Mouse (Mus musculus): ENCODE results near the gene March9. TPM values are rescaled to one million over a fixed set of nuclear protein-coding genes. Genes with fewer than 3 reads are reported as not detected.

March9 gene
- polyA plus RNA-seq, 1 experiment from 2014 or later = 0.04 TPM

DNA sequence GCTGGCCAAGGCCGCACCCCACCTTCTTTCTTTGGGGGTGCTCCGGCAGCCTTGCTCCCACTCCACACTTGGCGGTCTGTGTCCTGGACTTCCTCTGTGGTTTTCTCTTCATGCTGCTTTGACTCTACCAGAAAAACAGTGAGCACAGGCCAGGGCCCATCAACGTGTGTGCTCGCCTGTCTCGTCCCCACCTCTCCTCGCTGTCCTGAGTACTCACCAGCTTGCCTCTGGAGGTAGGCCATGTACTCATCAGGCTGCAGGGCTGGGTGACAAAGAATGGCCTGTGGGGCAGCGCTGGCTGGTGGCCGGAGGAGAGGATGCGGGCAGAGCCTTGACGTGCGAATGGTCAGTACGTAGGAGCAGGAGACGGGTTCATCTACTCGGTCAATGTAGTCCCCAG, 39.9 kb upstream of the March9 start:
- H3K9ac ChIP-seq (replicated peaks) = no peak overlapping the region
- peaks cover 17% of the 10 kb centered on the region for H3K4me1 ChIP-seq (ENCODE audit: insufficient read depth)
- H3K27ac ChIP-seq (ENCODE audit: low read depth) = no peak overlapping the region
- H3K4me3 ChIP-seq (ENCODE audit: low read depth, low read length) = no peak overlapping the region
- H3K4me2 ChIP-seq (ENCODE audit: low read depth, low read length) = no peak overlapping the region
- H3K9me3 ChIP-seq (ENCODE audit: low read length) = no peaks in the 10 kb centered on the region
- H3K36me3 ChIP-seq (replicated peaks; ENCODE audit: insufficient read depth, low read length) = peaks cover 53% of the 10 kb centered on the region
- ATAC-seq = peak; percentile 14
- WGBS (ENCODE audit: insufficient replicate concordance) = 72% methylated on average over 15 of the region's 15 CpGs
- H3K27me3 ChIP-seq (ENCODE audit: insufficient read depth, low read length) = no peaks in the 10 kb centered on the region
- DNase-seq = no peak
- TF ChIP-seq CTCF (IDR thresholded peaks at IDR 0.05; ENCODE audit: low read depth) (no peak), EP300 (IDR thresholded peaks at IDR 0.05; ENCODE audit: low read depth) (no peak)

GRCm38 (mm10) chr10:127099191-127099590, 39.2 kb upstream of the March9 start:
- Histone ChIP-seq H3K27me3 (ENCODE audit: insufficient read depth, low read length) (no peaks in the 10 kb centered on the region), H3K9ac (replicated peaks) (no peak overlapping the region), H3K27ac (ENCODE audit: low read depth) (no peak overlapping the region), H3K4me1 (ENCODE audit: insufficient read depth) (peaks cover 23% of the 10 kb centered on the region), H3K4me2 (ENCODE audit: low read depth, low read length) (no peak overlapping the region), H3K4me3 (ENCODE audit: low read depth, low read length) (no peak overlapping the region), H3K36me3 (replicated peaks; ENCODE audit: insufficient read depth, low read length) (peaks cover 53% of the 10 kb centered on the region), H3K9me3 (ENCODE audit: low read length) (no peaks in the 10 kb centered on the region)
- 82% methylated on average over 10 of the region's 10 CpGs for WGBS (ENCODE audit: insufficient replicate concordance)
- no peak for ATAC-seq
- no peak for DNase-seq
- TF ChIP-seq CTCF (IDR thresholded peaks at IDR 0.05; ENCODE audit: low read depth) (no peak), EP300 (IDR thresholded peaks at IDR 0.05; ENCODE audit: low read depth) (no peak)

DNA sequence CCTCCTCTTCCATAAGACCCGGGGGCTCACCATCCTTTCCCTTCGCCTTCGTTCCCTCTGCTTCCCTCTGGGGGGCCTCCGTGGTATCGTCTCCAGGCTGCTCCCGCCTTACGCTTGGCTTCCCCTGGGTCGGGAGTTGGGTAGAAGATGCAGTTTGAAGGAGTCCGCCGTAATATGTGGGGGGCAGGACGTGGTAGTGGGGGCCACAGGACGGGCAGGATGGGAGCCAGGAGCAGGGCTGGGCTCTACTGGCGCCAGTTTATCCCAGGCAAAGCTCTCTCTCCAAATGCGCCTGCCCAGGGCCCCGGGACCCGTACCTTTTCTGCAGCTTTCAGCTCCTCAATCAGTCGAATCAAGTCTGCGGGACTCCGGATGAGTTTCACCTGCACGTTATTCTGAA, 38.5 kb upstream of the March9 start:
- no peak for TF ChIP-seq CTCF (IDR thresholded peaks at IDR 0.05; ENCODE audit: low read depth)
- TF ChIP-seq EP300 (IDR thresholded peaks at IDR 0.05; ENCODE audit: low read depth) = no peak
- Histone ChIP-seq H3K4me3 (ENCODE audit: low read depth, low read length) (no peak overlapping the region), H3K9ac (replicated peaks) (no peak overlapping the region), H3K27ac (ENCODE audit: low read depth) (no peak overlapping the region), H3K36me3 (replicated peaks; ENCODE audit: insufficient read depth, low read length) (peaks cover 53% of the 10 kb centered on the region), H3K9me3 (ENCODE audit: low read length) (no peaks in the 10 kb centered on the region), H3K4me1 (ENCODE audit: insufficient read depth) (peaks cover 25% of the 10 kb centered on the region), H3K4me2 (ENCODE audit: low read depth, low read length) (no peak overlapping the region), H3K27me3 (ENCODE audit: insufficient read depth, low read length) (no peaks in the 10 kb centered on the region)
- ATAC-seq (no peak), DNase-seq (no peak)
- 83% methylated on average over 20 of the region's 20 CpGs for WGBS (ENCODE audit: insufficient replicate concordance)

GRCm38 (mm10) chr10:127094382-127094802, 34.4 kb upstream of the March9 start:
- peak; percentile 29 for ATAC-seq
- Histone ChIP-seq H3K4me3 (ENCODE audit: low read depth, low read length) (no peak overlapping the region), H3K4me1 (ENCODE audit: insufficient read depth) (peaks cover 15% of the 10 kb centered on the region), H3K27me3 (ENCODE audit: insufficient read depth, low read length) (peaks cover 19% of the 10 kb centered on the region), H3K36me3 (replicated peaks; ENCODE audit: insufficient read depth, low read length) (peaks cover 45% of the 10 kb centered on the region), H3K9ac (replicated peaks) (no peak overlapping the region), H3K27ac (ENCODE audit: low read depth) (no peak overlapping the region), H3K4me2 (ENCODE audit: low read depth, low read length) (no peak overlapping the region), H3K9me3 (ENCODE audit: low read length) (no peaks in the 10 kb centered on the region)
- no peak for DNase-seq
- TF ChIP-seq EP300 (IDR thresholded peaks at IDR 0.05; ENCODE audit: low read depth) = no peak
- TF ChIP-seq CTCF (IDR thresholded peaks at IDR 0.05; ENCODE audit: low read depth) = no peak
- WGBS (ENCODE audit: insufficient replicate concordance) = 60% methylated on average over 7 of the region's 7 CpGs

DNA sequence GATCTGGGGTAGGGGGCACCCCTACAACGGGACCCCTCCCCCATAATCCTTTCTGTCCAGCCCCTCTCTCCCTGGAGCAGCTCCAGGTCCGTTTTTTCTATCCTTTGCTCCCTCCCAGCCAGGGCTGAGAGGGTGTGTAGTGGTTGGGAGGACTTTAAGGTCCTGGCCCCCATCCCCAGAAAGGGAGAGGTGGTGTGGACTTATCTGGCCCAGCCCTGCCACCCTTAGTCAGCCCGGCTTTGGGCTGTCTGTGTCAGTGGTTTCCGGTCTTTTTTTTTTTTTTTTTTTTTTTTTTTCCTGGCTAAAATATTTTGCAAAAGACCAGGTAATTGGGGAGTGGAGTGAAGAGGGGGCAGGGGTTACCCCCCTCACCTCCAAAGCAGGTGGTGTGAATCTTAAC, 32.8 kb upstream of the March9 start:
- ATAC-seq (no peak), DNase-seq (no peak)
- Histone ChIP-seq H3K9ac (replicated peaks) (no peak overlapping the region), H3K36me3 (replicated peaks; ENCODE audit: insufficient read depth, low read length) (peaks cover 29% of the 10 kb centered on the region), H3K4me1 (ENCODE audit: insufficient read depth) (peaks cover 15% of the 10 kb centered on the region), H3K4me3 (ENCODE audit: low read depth, low read length) (no peak overlapping the region), H3K9me3 (ENCODE audit: low read length) (no peaks in the 10 kb centered on the region), H3K27me3 (ENCODE audit: insufficient read depth, low read length) (peaks cover 19% of the 10 kb centered on the region), H3K27ac (ENCODE audit: low read depth) (no peak overlapping the region), H3K4me2 (ENCODE audit: low read depth, low read length) (no peak overlapping the region)
- 43% methylated on average over 4 of the region's 4 CpGs for WGBS (ENCODE audit: insufficient replicate concordance)
- no peak for TF ChIP-seq CTCF (IDR thresholded peaks at IDR 0.05; ENCODE audit: low read depth)
- no peak for TF ChIP-seq EP300 (IDR thresholded peaks at IDR 0.05; ENCODE audit: low read depth)

DNA sequence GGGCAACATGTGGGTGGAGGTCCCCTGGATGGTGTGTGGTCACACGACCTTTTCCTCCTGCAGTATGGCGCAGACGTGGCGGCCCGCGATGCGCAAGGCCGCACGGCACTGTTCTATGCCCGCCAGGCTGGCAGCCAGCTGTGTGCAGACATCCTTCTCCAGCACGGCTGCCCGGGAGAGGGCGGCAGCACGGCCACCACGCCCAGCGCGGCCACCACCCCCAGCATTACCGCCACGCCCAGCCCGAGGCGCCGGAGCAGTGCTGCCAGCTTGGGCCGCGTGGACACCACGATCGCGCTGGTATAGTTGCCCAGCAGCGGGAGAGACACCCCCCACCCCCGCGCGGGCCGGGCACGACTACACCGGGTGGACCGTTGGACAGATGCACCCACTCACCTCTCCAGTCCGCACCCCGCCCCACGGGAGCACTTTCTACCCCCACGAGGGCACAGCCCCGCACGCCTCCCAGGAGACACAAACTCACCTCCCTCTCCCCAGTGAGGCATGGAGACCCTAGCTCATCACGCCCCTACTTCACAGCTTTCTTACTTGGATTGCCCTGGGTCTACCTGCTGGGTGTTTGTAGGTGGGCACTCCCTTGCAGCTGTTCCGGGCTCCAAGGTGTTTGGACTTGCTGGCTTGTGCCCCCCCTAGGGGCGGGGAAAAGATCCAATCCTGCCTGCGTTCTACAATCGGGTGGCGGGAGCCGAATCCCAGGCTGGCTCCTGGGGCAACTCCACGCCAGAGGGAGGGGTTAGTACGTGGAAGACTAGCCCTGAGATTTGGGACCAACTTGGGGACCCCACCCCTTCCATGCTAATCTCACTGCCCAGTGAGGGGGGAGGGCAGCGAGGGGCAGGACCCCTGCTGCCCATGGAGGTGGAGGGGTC, 31.8 kb upstream of the March9 start:
- H3K9ac ChIP-seq (replicated peaks) = no peak overlapping the region
- peaks cover 19% of the 10 kb centered on the region; the same call in 1 of the 2 replicates for H3K36me3 ChIP-seq (replicated peaks; ENCODE audit: insufficient read depth, low read length)
- no peak overlapping the region for H3K4me3 ChIP-seq (ENCODE audit: low read depth, low read length)
- no peaks in the 10 kb centered on the region for H3K9me3 ChIP-seq (ENCODE audit: low read length)
- H3K4me2 ChIP-seq (ENCODE audit: low read depth, low read length) = no peak overlapping the region
- no peak for DNase-seq
- WGBS (ENCODE audit: insufficient replicate concordance) = 63% methylated on average over 47 of the region's 51 CpGs
- peaks cover 19% of the 10 kb centered on the region for H3K27me3 ChIP-seq (ENCODE audit: insufficient read depth, low read length)
- peaks cover 15% of the 10 kb centered on the region for H3K4me1 ChIP-seq (ENCODE audit: insufficient read depth)
- TF ChIP-seq EP300 (IDR thresholded peaks at IDR 0.05; ENCODE audit: low read depth) (no peak), CTCF (IDR thresholded peaks at IDR 0.05; ENCODE audit: low read depth) (no peak)
- H3K27ac ChIP-seq (ENCODE audit: low read depth) = no peak overlapping the region
- ATAC-seq = peak; percentile 10; the same call in 1 of the 2 replicates

Measured in liver, postnatal 0 days (tissue).